Mouse (Mus musculus) midbrain, embryonic 14.5 days (tissue): ENCODE results near the gene Adcy9. TPM values are rescaled to one million over a fixed set of nuclear protein-coding genes. Genes with fewer than 3 reads are reported as not detected.

ENCODE experiments used
- ATAC-seq: fragments of 200-750 bp; cut with Nextera tagmentation; 2 replicates; pipeline ENCODE4 v1.8.0; 2017; ENCODE audit warnings: moderate number of reproducible peaks, moderate library complexity; ENCODE audit not compliant: low FRiP score, low TSS enrichment
- DNase-seq: peaks from one replicate; pipeline ENCODE4 v3.0.0-alpha.2; 2015
- H3K27ac ChIP-seq: fragments of 300-500 bp; sonication (generic); replicated peaks from 2 replicates; pipeline ENCODE4 v1.5.1; 2014; ENCODE audit warnings: mild to moderate bottlenecking, low read depth, low read length, moderate library complexity
- H3K27me3 ChIP-seq: fragments of 300-500 bp; sonication (generic); 2 replicates; pipeline ENCODE4 v1.6.1; 2014; ENCODE audit warnings: low read length, control low read depth, mixed read lengths; ENCODE audit not compliant: control insufficient read depth, insufficient read depth
- H3K36me3 ChIP-seq: fragments of 300-500 bp; sonication (generic); 2 replicates; pipeline ENCODE4 v1.6.1; 2014; ENCODE audit warnings: low read length, control low read depth; ENCODE audit not compliant: control insufficient read depth, insufficient read depth
- H3K4me1 ChIP-seq: fragments of 300-500 bp; sonication (generic); 2 replicates; pipeline ENCODE4 v1.6.1; 2014; ENCODE audit warnings: mild to moderate bottlenecking, antibody characterized with exemption, low read length, control low read depth; ENCODE audit not compliant: control insufficient read depth, insufficient read depth
- H3K4me2 ChIP-seq: fragments of 300-500 bp; sonication (generic); 2 replicates; pipeline ENCODE4 v1.6.1; 2014; ENCODE audit warnings: mild to moderate bottlenecking, low read length, moderate library complexity
- H3K4me3 ChIP-seq: fragments of 300-500 bp; sonication (generic); replicated peaks from 2 replicates; pipeline ENCODE4 v1.5.1; 2014; ENCODE audit warnings: low read depth, low read length
- H3K9ac ChIP-seq: fragments of 300-500 bp; sonication (generic); replicated peaks from 2 replicates; pipeline ENCODE4 v1.6.1; 2014; ENCODE audit warnings: mild to moderate bottlenecking, low read length, moderate library complexity
- H3K9me3 ChIP-seq: fragments of 300-500 bp; sonication (generic); 2 replicates; pipeline ENCODE4 v1.6.1; 2016; ENCODE audit warnings: low read length, control low read depth, mixed read lengths; ENCODE audit not compliant: control insufficient read depth
- WGBS: fragments of 180-500 bp; shearing (Covaris S2); extraction: QIAGEN DNeasy Blood & Tissue Kit; methylation state at CpG from one replicate; pipeline ENCODE4 v1.1.7; 2014; 5-methylcytosine and 5-hydroxymethylcytosine counted together
- polyA plus RNA-seq: library from polyadenylated mRNA; unstranded; fragments of >200 nt; fragmentation: Nextera tagmentation; extraction: Ambion mirVana; gene quantifications from 2 replicates; pipeline ENCODE4 v1.2.1, GENCODE M21; 2014

The Adcy9 gene
- polyA plus RNA-seq, result 5.3 and 5.8 TPM in 2 replicates

DNA sequence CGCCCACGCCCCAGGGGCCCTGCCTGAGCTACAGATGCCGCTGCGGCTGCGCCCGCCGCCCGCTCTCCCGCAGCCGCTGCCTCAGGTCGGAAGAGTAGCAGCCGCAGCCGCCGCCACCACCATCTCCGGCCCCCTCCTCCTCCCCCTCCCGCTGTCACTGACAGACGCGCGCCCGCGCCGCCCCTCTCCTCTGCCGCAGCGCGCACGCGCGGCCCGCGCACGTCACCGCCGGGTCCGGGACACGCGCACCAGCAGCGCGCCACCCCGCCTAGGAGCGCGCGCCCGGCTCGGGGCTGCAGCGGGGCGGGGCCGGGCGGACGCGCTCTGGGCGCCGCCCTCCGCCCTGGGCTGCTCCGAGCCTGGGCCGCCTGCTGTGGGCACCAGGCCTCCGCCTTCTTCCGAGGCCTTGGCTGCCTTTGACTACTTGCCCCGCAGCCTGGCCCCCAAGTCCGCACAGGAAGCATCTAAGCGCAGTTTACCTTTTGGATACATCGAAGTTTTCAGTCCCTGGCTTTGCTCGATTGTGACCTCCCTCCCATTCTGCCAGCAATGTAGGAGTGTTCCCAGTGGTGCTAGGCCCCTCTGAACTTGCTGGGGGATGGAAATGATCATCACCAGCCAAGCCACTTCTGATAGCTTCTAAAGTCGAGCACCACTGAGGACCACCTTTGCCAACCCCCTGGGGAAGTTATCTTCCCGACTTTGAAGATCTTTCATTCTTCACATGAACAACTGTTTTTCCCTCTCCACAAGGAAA lies at the start of gene Adcy9:
Gene Adcy9, minus strand, starts transcription at position 201 of the 757 bp plus-strand sequence.
- under 1% methylated on average over 51 of the region's 64 CpGs for WGBS
- peak; percentile 96 for DNase-seq
- peak; percentile 91 for ATAC-seq

DNA sequence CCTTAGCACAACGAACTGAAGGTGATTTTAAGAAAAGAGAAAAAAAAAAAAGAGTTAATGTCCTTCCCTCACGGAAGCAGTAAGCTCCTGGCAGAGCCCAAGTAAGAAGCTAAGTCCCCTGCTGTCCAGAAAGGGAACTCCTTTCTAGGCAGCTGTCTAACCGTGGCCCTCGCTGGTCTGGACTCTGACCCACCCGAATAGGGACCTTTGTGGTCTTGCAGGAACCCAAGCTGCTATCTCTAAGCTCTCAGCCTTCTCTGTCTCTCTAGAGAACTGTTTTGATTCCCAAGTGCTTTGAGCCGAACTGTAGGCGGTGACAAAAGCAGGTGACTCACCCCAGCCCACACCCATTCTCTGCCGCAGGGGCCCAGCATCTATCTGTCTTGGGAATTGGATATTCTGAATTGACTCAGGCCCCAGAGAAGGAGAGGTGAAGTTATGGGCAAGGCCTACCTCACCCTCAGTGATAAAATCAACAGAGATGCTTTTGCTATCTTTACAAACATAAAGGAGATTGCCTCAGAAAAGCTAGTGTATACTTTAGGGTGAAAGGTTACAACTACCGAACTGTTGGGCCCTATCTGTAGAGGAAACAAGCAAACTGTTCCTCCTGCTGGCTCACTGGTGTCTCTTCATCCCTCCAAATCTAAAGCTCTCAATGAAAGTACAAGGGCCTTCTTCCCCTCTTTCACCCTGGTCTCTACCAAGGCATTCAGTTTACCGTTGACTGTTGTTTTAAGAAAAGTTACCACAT lies 49.5 kb upstream of the Adcy9 start:
- Histone ChIP-seq H3K27ac (no peak overlapping the region), H3K4me1 (peaks cover 5% of the 10 kb centered on the region; the same call in 1 of the 2 replicates), H3K36me3 (no peaks in the 10 kb centered on the region), H3K4me3 (no peak overlapping the region), H3K9me3 (no peaks in the 10 kb centered on the region), H3K27me3 (no peaks in the 10 kb centered on the region), H3K4me2 (no peak overlapping the region), H3K9ac (no peak overlapping the region)
- no peak for ATAC-seq
- DNase-seq, result no peak
- 73% methylated on average over 10 of the region's 10 CpGs for WGBS

More for the DNA sequence above, at the start of gene Adcy9:
- Histone ChIP-seq H3K4me1 (peaks cover 35% of the 10 kb centered on the region), H3K27me3 (0 out of 2 replicates have a peak, but pooled peaks cover 8% of the 10 kb centered on the region), H3K9ac (peak within 1 kb of the TSS; percentile 80), H3K27ac (peak within 1 kb of the TSS; percentile 83), H3K4me3 (peak within 1 kb of the TSS; percentile 83), H3K4me2 (peak within 1 kb of the TSS; percentile 83), H3K36me3 (no peaks in the 10 kb centered on the region), H3K9me3 (no peaks in the 10 kb centered on the region)

DNA sequence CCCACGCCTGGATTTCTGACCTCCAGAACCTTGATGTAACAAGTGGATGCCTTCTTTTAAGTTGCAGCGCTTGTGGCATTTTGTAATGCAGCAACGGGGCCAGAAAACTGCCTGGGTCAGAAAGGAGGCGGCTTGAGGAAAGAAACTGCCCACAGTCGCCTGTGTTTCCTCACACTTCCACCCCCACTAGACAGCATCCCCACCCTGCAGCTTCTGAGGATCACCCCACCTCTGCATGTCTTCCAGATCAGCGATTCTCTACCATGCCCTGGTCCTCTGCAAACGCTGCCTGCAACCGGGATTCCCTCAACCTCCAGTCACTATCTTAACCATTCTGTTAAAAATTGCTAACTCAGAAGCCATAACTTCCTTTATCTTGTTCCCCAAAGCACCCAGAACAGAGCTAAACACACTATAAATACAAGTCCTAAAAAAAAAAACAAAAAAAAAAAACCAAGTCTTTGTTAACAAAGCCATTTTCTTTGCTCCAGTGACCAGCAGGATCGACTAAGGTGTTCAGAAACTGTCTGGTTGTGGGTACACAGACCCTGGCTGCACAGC lies 44.3 kb upstream of the Adcy9 start:
- no peak for DNase-seq
- no peaks in the 10 kb centered on the region for H3K27me3 ChIP-seq
- H3K4me3 ChIP-seq, result no peak overlapping the region
- WGBS, result 80% methylated on average over 9 of the region's 9 CpGs
- no peaks in the 10 kb centered on the region for H3K36me3 ChIP-seq
- ATAC-seq, result no peak
- no peaks in the 10 kb centered on the region for H3K4me1 ChIP-seq
- H3K27ac ChIP-seq, result no peak overlapping the region
- H3K9ac ChIP-seq, result no peak overlapping the region
- H3K9me3 ChIP-seq, result no peaks in the 10 kb centered on the region
- H3K4me2 ChIP-seq, result no peak overlapping the region

DNA sequence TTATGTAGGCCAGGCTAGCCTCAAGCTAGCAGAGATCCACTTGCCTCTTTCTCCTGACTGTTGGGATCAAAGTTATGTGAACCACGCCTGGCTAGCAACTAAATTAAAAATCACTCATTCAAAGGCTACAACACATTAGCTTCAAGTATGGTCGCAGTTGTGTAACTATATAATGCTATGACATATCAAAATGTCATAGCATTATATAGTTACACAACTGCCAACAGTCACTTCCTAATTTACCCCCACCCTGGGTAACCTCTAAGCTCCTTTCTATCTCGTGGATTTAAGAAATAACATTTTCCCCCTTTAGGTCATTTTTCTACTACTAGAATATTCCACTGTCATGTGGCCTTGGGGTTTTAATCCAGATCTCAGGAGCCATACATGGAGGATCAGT lies 37.6 kb upstream of the Adcy9 start:
- DNase-seq, result no peak
- H3K36me3 ChIP-seq, result no peaks in the 10 kb centered on the region
- no peak overlapping the region for H3K4me3 ChIP-seq
- H3K27me3 ChIP-seq, result no peaks in the 10 kb centered on the region
- H3K4me2 ChIP-seq, result no peak overlapping the region
- no peak overlapping the region for H3K9ac ChIP-seq
- ATAC-seq, result no peak
- no peak overlapping the region for H3K27ac ChIP-seq
- 87% methylated on average over 3 of the region's 3 CpGs for WGBS
- no peaks in the 10 kb centered on the region for H3K9me3 ChIP-seq
- no peaks in the 10 kb centered on the region for H3K4me1 ChIP-seq

DNA sequence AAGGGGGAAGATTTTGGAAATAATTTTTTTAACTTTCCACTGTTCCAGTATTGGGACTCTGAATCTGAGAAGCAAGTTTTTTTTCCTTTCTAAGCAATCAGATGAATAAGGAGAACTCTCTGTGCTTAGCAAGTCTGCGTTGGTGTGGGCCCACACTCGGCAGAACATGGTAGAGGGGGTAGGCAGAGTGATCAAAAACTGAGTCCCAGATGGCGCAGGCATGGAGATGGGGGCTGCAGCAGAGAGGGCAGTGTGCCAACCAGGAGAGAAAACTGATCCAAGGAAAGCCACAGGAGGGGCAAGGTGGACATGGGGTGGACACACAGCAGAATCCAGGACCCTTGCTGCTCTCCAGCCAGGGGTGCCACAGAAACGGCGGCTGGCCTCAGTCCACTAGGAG lies 36.1 kb upstream of the Adcy9 start:
- Histone ChIP-seq H3K9me3 (no peaks in the 10 kb centered on the region), H3K4me3 (no peak overlapping the region), H3K36me3 (no peaks in the 10 kb centered on the region), H3K9ac (no peak overlapping the region), H3K4me2 (no peak overlapping the region), H3K27ac (no peak overlapping the region), H3K27me3 (no peaks in the 10 kb centered on the region), H3K4me1 (no peaks in the 10 kb centered on the region)
- WGBS, result 89% methylated on average over 5 of the region's 5 CpGs
- no peak for ATAC-seq
- no peak for DNase-seq

DNA sequence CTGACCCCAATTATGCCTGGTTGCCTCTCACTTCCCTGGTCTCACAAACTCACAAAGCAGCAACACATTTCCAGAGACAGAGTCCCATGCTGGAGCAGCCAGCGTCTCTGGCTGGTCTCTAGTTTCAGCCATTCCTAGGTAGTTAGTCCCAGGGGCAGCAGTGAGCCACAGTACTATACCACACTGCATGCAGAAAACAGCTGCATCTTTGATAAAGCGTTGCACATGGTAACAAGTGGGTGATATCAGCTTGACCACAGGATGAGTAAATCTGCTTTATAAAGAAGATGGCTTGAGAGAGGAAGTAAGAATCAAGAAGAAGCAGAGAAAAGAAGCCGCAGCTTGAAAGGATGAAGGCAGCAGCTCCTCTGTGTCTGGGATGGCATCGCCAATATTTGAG lies 35.4 kb upstream of the Adcy9 start:
- Histone ChIP-seq H3K9me3 (no peaks in the 10 kb centered on the region), H3K4me2 (no peak overlapping the region), H3K4me3 (no peak overlapping the region), H3K27me3 (no peaks in the 10 kb centered on the region), H3K4me1 (no peaks in the 10 kb centered on the region), H3K9ac (no peak overlapping the region), H3K36me3 (no peaks in the 10 kb centered on the region), H3K27ac (no peak overlapping the region)
- ATAC-seq (no peak), DNase-seq (no peak)
- WGBS, result 90% methylated on average over 4 of the region's 4 CpGs

DNA sequence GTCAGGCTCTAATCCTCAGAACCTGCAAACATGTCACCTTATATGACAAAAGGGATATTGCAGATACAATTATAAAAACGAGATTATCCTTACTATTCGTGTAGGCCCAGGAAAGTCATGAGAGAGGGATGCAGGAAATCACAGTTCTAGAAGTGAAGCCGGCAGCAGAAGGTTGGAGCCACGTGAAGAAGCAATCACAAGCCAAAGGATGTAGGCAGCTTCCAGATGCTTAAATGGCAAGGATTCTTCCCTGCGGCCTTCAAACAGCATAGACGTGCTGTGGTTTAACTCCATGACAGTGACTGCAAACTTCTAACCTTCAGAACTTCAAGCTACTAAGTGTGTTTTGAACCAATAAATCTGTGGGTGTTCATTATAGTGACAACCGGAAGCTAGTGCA lies 34.3 kb upstream of the Adcy9 start:
- no peak overlapping the region for H3K9ac ChIP-seq
- no peaks in the 10 kb centered on the region for H3K36me3 ChIP-seq
- no peak for DNase-seq
- no peak for ATAC-seq
- no peaks in the 10 kb centered on the region for H3K4me1 ChIP-seq
- 88% methylated on average over 7 of the region's 7 CpGs for WGBS
- H3K9me3 ChIP-seq, result no peaks in the 10 kb centered on the region
- no peak overlapping the region for H3K4me3 ChIP-seq
- H3K4me2 ChIP-seq, result no peak overlapping the region
- H3K27me3 ChIP-seq, result no peaks in the 10 kb centered on the region
- H3K27ac ChIP-seq, result no peak overlapping the region

DNA sequence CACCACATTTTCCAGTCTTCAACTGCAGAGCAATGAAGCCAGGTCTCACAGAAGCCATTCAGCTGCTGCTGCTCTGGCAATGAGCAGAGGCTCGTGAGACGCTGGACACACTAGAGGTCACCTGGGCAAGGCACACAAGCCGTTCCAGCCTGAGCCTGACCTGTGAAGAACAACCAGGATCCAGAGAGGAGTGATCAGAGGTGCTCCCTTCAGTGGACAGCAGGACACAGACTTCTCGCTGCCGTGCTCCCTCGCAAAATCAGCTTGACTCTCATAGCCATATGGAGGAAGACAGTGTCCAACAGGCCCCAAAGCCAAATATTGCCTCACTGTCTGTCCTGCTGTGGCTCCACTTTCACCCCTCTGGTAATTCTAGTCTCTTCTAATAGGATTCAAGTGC lies 29.1 kb upstream of the Adcy9 start:
- Histone ChIP-seq H3K4me1 (no peaks in the 10 kb centered on the region), H3K27me3 (no peaks in the 10 kb centered on the region), H3K9me3 (no peaks in the 10 kb centered on the region), H3K36me3 (no peaks in the 10 kb centered on the region), H3K4me3 (no peak overlapping the region), H3K9ac (no peak overlapping the region), H3K4me2 (no peak overlapping the region), H3K27ac (no peak overlapping the region)
- DNase-seq (no peak), ATAC-seq (no peak)
- WGBS, result 95% methylated on average over 6 of the region's 6 CpGs
